Mouse (Mus musculus): ENCODE data around the gene Tmco5b. TPM values are rescaled to one million over a fixed set of nuclear protein-coding genes. Genes with fewer than 3 reads are reported as not detected.

Tmco5b gene
- polyA plus RNA-seq, 1 experiment from 2014 or later = not detected

Other genes with a start within 250 kb of the Tmco5b start
- 0.57 and 1.0 TPM in 2 replicates for gene Ryr3, start 68.6 kb upstream of the Tmco5b start, polyA plus RNA-seq (2016; fragmentation: Nextera tagmentation; extraction: Ambion mirVana)
- gene Fmn1, start 42.0 kb downstream of the Tmco5b start, polyA plus RNA-seq (2016; fragmentation: Nextera tagmentation; extraction: Ambion mirVana) = 2.2 and 2.8 TPM in 2 replicates

Measured in embryonic facial prominence, embryonic 12.5 days (tissue).